Mouse (Mus musculus) urinary bladder, postnatal 14 days (tissue): ENCODE data around the gene Mesp1.

Source experiments
- DNase-seq: peaks from one replicate; pipeline ENCODE4 v3.0.0; 2021; ENCODE audit warnings: low spot score

Gene Mesp1

GRCm38 (mm10) chr7:79793688-79794087, at the start of gene Mesp1:
Gene Mesp1, minus strand, starts transcription at chr7:79793788.
- no peak for DNase-seq

- DNase-seq, result no peak
These were observed 48.6 kb upstream of the Mesp1 start for GRCm38 (mm10) chr7:79842163-79842562.

- DNase-seq, result no peak
These were observed 43.7 kb upstream of the Mesp1 start for GRCm38 (mm10) chr7:79837247-79837646.

- no peak for DNase-seq
These were observed 41.6 kb upstream of the Mesp1 start for GRCm38 (mm10) chr7:79835196-79835595.

GRCm38 (mm10) chr7:79832980-79833379, 39.4 kb upstream of the Mesp1 start:
- no peak for DNase-seq

GRCm38 (mm10) chr7:79831585-79831984, 38.0 kb upstream of the Mesp1 start:
- peak; percentile 21 for DNase-seq

GRCm38 (mm10) chr7:79831145-79831544, 37.6 kb upstream of the Mesp1 start:
- DNase-seq, result no peak

GRCm38 (mm10) chr7:79828341-79828740, 34.8 kb upstream of the Mesp1 start:
- DNase-seq, result no peak

- no peak for DNase-seq
These were observed 28.6 kb upstream of the Mesp1 start for GRCm38 (mm10) chr7:79822092-79822695.

- no peak for DNase-seq
These were observed 26.4 kb upstream of the Mesp1 start for GRCm38 (mm10) chr7:79819996-79820395.

GRCm38 (mm10) chr7:79819515-79819914, 25.9 kb upstream of the Mesp1 start:
- DNase-seq, result no peak

GRCm38 (mm10) chr7:79818321-79818720, 24.7 kb upstream of the Mesp1 start:
- no peak for DNase-seq

- no peak for DNase-seq
These were observed 19.8 kb upstream of the Mesp1 start for GRCm38 (mm10) chr7:79813409-79813808.

GRCm38 (mm10) chr7:79810611-79811506, 17.3 kb upstream of the Mesp1 start, which contains the start of gene Mesp2:
Gene Mesp2, plus strand, starts transcription at chr7:79810727.
- DNase-seq, result peak; percentile 76

- DNase-seq, result no peak
These were observed 15.0 kb upstream of the Mesp1 start for GRCm38 (mm10) chr7:79808561-79808960.

- DNase-seq, result peak; percentile 50
These were observed 10.3 kb upstream of the Mesp1 start for GRCm38 (mm10) chr7:79803887-79804286.

- DNase-seq, result no peak
These were observed 8.4 kb upstream of the Mesp1 start for GRCm38 (mm10) chr7:79802037-79802436.

GRCm38 (mm10) chr7:79801391-79801790, 7.8 kb upstream of the Mesp1 start:
- DNase-seq, result no peak

GRCm38 (mm10) chr7:79800336-79800735, 6.7 kb upstream of the Mesp1 start:
- DNase-seq, result peak; percentile 63

GRCm38 (mm10) chr7:79799506-79799905, 5.9 kb upstream of the Mesp1 start:
- DNase-seq, result no peak

- peak; percentile 82 for DNase-seq
These were observed 5.5 kb upstream of the Mesp1 start for GRCm38 (mm10) chr7:79799048-79799447.

- DNase-seq, result no peak
These were observed 5.0 kb upstream of the Mesp1 start for GRCm38 (mm10) chr7:79798606-79799005.
